Comparison of ENCODE assay signal across 11 mouse cellular contexts in the genomic region with DNA sequence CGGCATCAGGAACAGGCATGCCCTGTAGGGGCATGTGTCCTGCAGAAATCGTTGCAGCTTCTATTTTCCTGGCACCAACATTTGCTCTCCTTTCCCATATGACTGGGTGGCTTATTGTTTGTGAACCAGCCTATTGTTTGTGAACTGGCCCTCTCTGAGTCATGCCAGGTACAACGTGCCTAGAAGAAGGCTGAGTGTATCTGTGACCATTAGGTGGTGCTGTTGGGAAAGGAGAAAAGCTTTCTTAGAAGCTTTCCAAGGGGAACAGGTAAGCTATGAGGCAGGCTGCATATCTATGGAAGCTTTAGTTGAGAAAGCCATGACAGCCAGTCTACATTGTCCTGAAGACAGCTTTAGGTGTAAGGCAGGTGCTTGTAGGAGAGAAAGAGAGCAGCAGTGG. TPM values are rescaled to one million over a fixed set of nuclear protein-coding genes. Genes with fewer than 3 reads are reported as not detected.
DNase-seq lines count a peak whose midpoint lies in the region; ATAC-seq lines count a peak whose summit lies in the region.
"Had no signal": no experiment of that assay in that cellular context is flagged by ENCODE, and none has a peak within 500 bp of the region (broad histone marks: within the 10 kb centered on the region; RNA-seq: fewer than 3 reads in every experiment).

No protein-coding gene starts in this region.

- H3K4me2 ChIP-seq in midbrain, embryonic 13.5 days (replicated peaks) = no peak overlapping the region
- no peak overlapping the region for H3K4me2 ChIP-seq in embryonic facial prominence, embryonic 14.5 days (ENCODE audit: low read depth, low read length)
- H3K4me2 ChIP-seq: neural tube, embryonic 12.5 days had no signal

- intact Hi-C loops in gastrocnemius, postnatal 36 days (cut with DNase I) = no loop called here

- no peaks in the 10 kb centered on the region for H3K4me1 ChIP-seq in midbrain, embryonic 13.5 days (replicated peaks)
- H3K4me1 ChIP-seq in midbrain, embryonic 10.5 days = no peaks in the 10 kb centered on the region
- no peaks in the 10 kb centered on the region for H3K4me1 ChIP-seq in embryonic facial prominence, embryonic 14.5 days (ENCODE audit: control insufficient read depth, insufficient read depth, low read length)
- no peaks in the 10 kb centered on the region for H3K4me1 ChIP-seq in heart, embryonic 10.5 days
- H3K4me1 ChIP-seq: neural tube, embryonic 12.5 days had no signal

- no peak overlapping the region for H3K27ac ChIP-seq in midbrain, embryonic 13.5 days
- no peak overlapping the region for H3K27ac ChIP-seq in midbrain, embryonic 10.5 days (replicated peaks)
- no peak overlapping the region for H3K27ac ChIP-seq in embryonic facial prominence, embryonic 14.5 days (replicated peaks; ENCODE audit: low read depth, low read length)
- H3K27ac ChIP-seq in heart, embryonic 10.5 days = no peak overlapping the region
- H3K27ac ChIP-seq: neural tube, embryonic 12.5 days had no signal

- WGBS in midbrain, embryonic 13.5 days = 41% methylated on average over 3 of the region's 3 CpGs
- 39% methylated on average over 3 of the region's 3 CpGs for WGBS in midbrain, embryonic 10.5 days
- whole genome bisulfite sequencing in embryonic facial prominence, embryonic 14.5 days = 34% methylated on average over 3 of the region's 3 CpGs
- WGBS in heart, embryonic 10.5 days = 34% methylated on average over 3 of the region's 3 CpGs

- DNase-seq in frontal cortex, postnatal 25 days (ENCODE audit: low spot score in 2 of 2) = no peak
- no peak for DNase-seq in midbrain, embryonic 10.5 days (ENCODE audit: low spot score)
- DNase-seq in embryonic facial prominence, embryonic 14.5 days (ENCODE audit: low spot score) = peak; percentile 52
- DNase-seq in retina, embryonic 14.5 days (ENCODE audit: low spot score) = peak; percentile 42
- no peak for DNase-seq in heart, embryonic 10.5 days (ENCODE audit: low spot score)
- DNase-seq in gastrocnemius, postnatal 36 days = no peak

- peak; percentile 85 for ATAC-seq in frontal cortex, adult (ENCODE audit: low TSS enrichment)
- ATAC-seq in midbrain, embryonic 13.5 days = peak; percentile 50; the same call in 1 of the 2 replicates
- ATAC-seq in embryonic facial prominence, embryonic 14.5 days (ENCODE audit: low read depth) = no peak

- H3K4me3 ChIP-seq in midbrain, embryonic 13.5 days (replicated peaks) = no peak overlapping the region
- H3K4me3 ChIP-seq in midbrain, embryonic 10.5 days = no peak overlapping the region
- no peak overlapping the region for H3K4me3 ChIP-seq in embryonic facial prominence, embryonic 14.5 days (ENCODE audit: low read depth, low read length)
- no peak overlapping the region for H3K4me3 ChIP-seq in heart, embryonic 10.5 days
- H3K4me3 ChIP-seq: neural tube, embryonic 12.5 days had no signal

- no peaks in the 10 kb centered on the region for H3K9me3 ChIP-seq in midbrain, embryonic 13.5 days
- no peaks in the 10 kb centered on the region for H3K9me3 ChIP-seq in midbrain, embryonic 10.5 days (replicated peaks)
- H3K9me3 ChIP-seq in embryonic facial prominence, embryonic 14.5 days (ENCODE audit: control insufficient read depth, low read length) = no peaks in the 10 kb centered on the region
- H3K9me3 ChIP-seq in heart, embryonic 10.5 days = no peaks in the 10 kb centered on the region
- H3K9me3 ChIP-seq: neural tube, embryonic 12.5 days had no signal

- H3K9ac ChIP-seq in midbrain, embryonic 13.5 days (replicated peaks) = no peak overlapping the region
- no peak overlapping the region for H3K9ac ChIP-seq in embryonic facial prominence, embryonic 14.5 days (ENCODE audit: low read depth, low read length)
- H3K9ac ChIP-seq: neural tube, embryonic 12.5 days had no signal

- H3K27me3 ChIP-seq in midbrain, embryonic 13.5 days = no peaks in the 10 kb centered on the region
- no peaks in the 10 kb centered on the region for H3K27me3 ChIP-seq in midbrain, embryonic 10.5 days (ENCODE audit: low read depth, poor library complexity, severe bottlenecking)
- no peaks in the 10 kb centered on the region for H3K27me3 ChIP-seq in embryonic facial prominence, embryonic 14.5 days (replicated peaks; ENCODE audit: control insufficient read depth, insufficient read depth, low read length)
- no peaks in the 10 kb centered on the region for H3K27me3 ChIP-seq in heart, embryonic 10.5 days (ENCODE audit: insufficient read depth, poor library complexity, severe bottlenecking)
- H3K27me3 ChIP-seq: neural tube, embryonic 12.5 days had no signal

- no peaks in the 10 kb centered on the region for H3K36me3 ChIP-seq in midbrain, embryonic 13.5 days
- H3K36me3 ChIP-seq in midbrain, embryonic 10.5 days = no peaks in the 10 kb centered on the region
- no peaks in the 10 kb centered on the region for H3K36me3 ChIP-seq in embryonic facial prominence, embryonic 14.5 days (ENCODE audit: control insufficient read depth, insufficient read depth, low read length)
- no peaks in the 10 kb centered on the region for H3K36me3 ChIP-seq in heart, embryonic 10.5 days
- H3K36me3 ChIP-seq: G1E; neural tube, embryonic 12.5 days had no signal

RNA-seq across cellular contexts. Expression of gene Prr9, which starts 5.8 kb away (rescaled TPM):
- polyA plus RNA-seq in midbrain, embryonic 13.5 days (2015; fragmentation: Nextera tagmentation; extraction: Ambion mirVana) = not detected in 2 replicates
- polyA plus RNA-seq in midbrain, embryonic 10.5 days (2016; fragmentation: Nextera tagmentation; extraction: Ambion mirVana) = not detected in 2 replicates
- polyA plus RNA-seq in embryonic facial prominence, embryonic 14.5 days (2014; fragmentation: Nextera tagmentation; extraction: Ambion mirVana) = 1.2 and 7.7 TPM in 2 replicates
- polyA plus RNA-seq in heart, embryonic 10.5 days (2016; fragmentation: Nextera tagmentation; extraction: Ambion mirVana) = not detected in 2 replicates
- not detected for total RNA-seq in gastrocnemius, postnatal 36 days (2021)
- total RNA-seq: layer of hippocampus, postnatal 25 days had no signal
- polyA plus RNA-seq: G1E; neural tube, embryonic 12.5 days had no signal

RNA-seq across cellular contexts. Expression of gene Lelp1, which starts 24.6 kb away (rescaled TPM):
- not detected in 2 replicates for polyA plus RNA-seq in midbrain, embryonic 13.5 days (2015; fragmentation: Nextera tagmentation; extraction: Ambion mirVana)
- not detected in 2 replicates for polyA plus RNA-seq in midbrain, embryonic 10.5 days (2016; fragmentation: Nextera tagmentation; extraction: Ambion mirVana)
- polyA plus RNA-seq in embryonic facial prominence, embryonic 14.5 days (2014; fragmentation: Nextera tagmentation; extraction: Ambion mirVana) = not detected in 2 replicates
- polyA plus RNA-seq in heart, embryonic 10.5 days (2016; fragmentation: Nextera tagmentation; extraction: Ambion mirVana) = not detected in 2 replicates
- not detected for total RNA-seq in gastrocnemius, postnatal 36 days (2021)
- total RNA-seq: G1E; layer of hippocampus, postnatal 25 days had no signal
- polyA plus RNA-seq: G1E; neural tube, embryonic 12.5 days had no signal

RNA-seq across cellular contexts. Expression of gene Lor, which starts 35.0 kb away (rescaled TPM):
- polyA plus RNA-seq in midbrain, embryonic 13.5 days (2015; fragmentation: Nextera tagmentation; extraction: Ambion mirVana) = 2.5 and 3.7 TPM in 2 replicates
- polyA plus RNA-seq in midbrain, embryonic 10.5 days (2016; fragmentation: Nextera tagmentation; extraction: Ambion mirVana) = 0.46 and 0.77 TPM in 2 replicates
- polyA plus RNA-seq in embryonic facial prominence, embryonic 14.5 days (2014; fragmentation: Nextera tagmentation; extraction: Ambion mirVana) = 3.0 and 21.3 TPM in 2 replicates
- polyA plus RNA-seq in heart, embryonic 10.5 days (2016; fragmentation: Nextera tagmentation; extraction: Ambion mirVana) = 0.69 and 0.83 TPM in 2 replicates
- total RNA-seq in gastrocnemius, postnatal 36 days (2021) = not detected
- total RNA-seq: G1E had no signal
- polyA plus RNA-seq: G1E had no signal

Comparison
In these comparisons a context has a peak if more than half of its experiments do, and no peak if none do; other contexts are left out.
1. DNase-seq: peak in embryonic facial prominence, embryonic 14.5 days (single experiment) and retina, embryonic 14.5 days (single experiment); none in frontal cortex, postnatal 25 days (0 of 2), midbrain, embryonic 10.5 days (single experiment), heart, embryonic 10.5 days (single experiment) and gastrocnemius, postnatal 36 days (0 of 2).